Mouse (Mus musculus) spleen, adult 2 months (tissue): Measurements from ENCODE around the gene Gm9857. TPM values are rescaled to one million over a fixed set of nuclear protein-coding genes. Genes with fewer than 3 reads are reported as not detected.

Experiments
- DNase-seq, 2 experiments: peaks; one replicate each; pipeline versions ENCODE4 v3.0.0 to v3.0.0-alpha.2; 2012 to 2021; ENCODE audit warnings: low spot score in 2 of 2, low read depth in 1 of 2
- H3K27ac ChIP-seq: fragments of 200-500 bp; 2 replicates; pipeline ENCODE4 v1.5.1; 2012; ENCODE audit warnings: low read length, inconsistent platforms; ENCODE audit not compliant: insufficient read depth
- H3K27me3 ChIP-seq: fragments of 200-500 bp; 2 replicates; pipeline ENCODE4 v1.6.1; 2012; ENCODE audit warnings: mild to moderate bottlenecking, moderate library complexity, low read length, inconsistent platforms; ENCODE audit not compliant: control insufficient read depth, insufficient read depth
- H3K36me3 ChIP-seq: fragments of 200-500 bp; 2 replicates; pipeline ENCODE4 v1.6.1; 2012; ENCODE audit warnings: mild to moderate bottlenecking, low read length, inconsistent platforms; ENCODE audit not compliant: control insufficient read depth, insufficient read depth
- H3K4me1 ChIP-seq: fragments of 200-500 bp; 2 replicates; pipeline ENCODE4 v1.6.1; 2011; ENCODE audit warnings: inconsistent platforms; ENCODE audit not compliant: control insufficient read depth, insufficient read depth, insufficient read length
- H3K4me3 ChIP-seq: fragments of 200-500 bp; 2 replicates; pipeline ENCODE4 v1.5.1; 2011; ENCODE audit warnings: mild to moderate bottlenecking, inconsistent platforms; ENCODE audit not compliant: insufficient read depth, insufficient read length; ENCODE audit errors: extremely low read depth
- CTCF ChIP-seq: fragments of 200-500 bp; IDR thresholded peaks from 2 replicates; pipeline ENCODE4 v1.5.1; 2011; ENCODE audit warnings: mild to moderate bottlenecking, inconsistent platforms; ENCODE audit not compliant: insufficient read depth, insufficient read length, insufficient replicate concordance; ENCODE audit errors: extremely low read depth
- POLR2A ChIP-seq: fragments of 200-500 bp; IDR thresholded peaks from 2 replicates; pipeline ENCODE4 v1.6.1; 2011; ENCODE audit warnings: low read depth, low read length, inconsistent platforms
- WGBS: fragments of 180-500 bp; shearing (Covaris S2); methylation state at CpG from one replicate; pipeline ENCODE4 v1.1.7; 2018; 5-methylcytosine and 5-hydroxymethylcytosine counted together
- polyA plus RNA-seq: library from polyadenylated mRNA; depleted of rRNA; stranded (reverse); fragments of >200 nt; gene quantifications from 2 replicates; pipeline ENCODE4 v1.2.3, GENCODE M21; 2012; rRNA removed

Gene Gm9857
- polyA plus RNA-seq, 1 experiment, result not detected

DNA sequence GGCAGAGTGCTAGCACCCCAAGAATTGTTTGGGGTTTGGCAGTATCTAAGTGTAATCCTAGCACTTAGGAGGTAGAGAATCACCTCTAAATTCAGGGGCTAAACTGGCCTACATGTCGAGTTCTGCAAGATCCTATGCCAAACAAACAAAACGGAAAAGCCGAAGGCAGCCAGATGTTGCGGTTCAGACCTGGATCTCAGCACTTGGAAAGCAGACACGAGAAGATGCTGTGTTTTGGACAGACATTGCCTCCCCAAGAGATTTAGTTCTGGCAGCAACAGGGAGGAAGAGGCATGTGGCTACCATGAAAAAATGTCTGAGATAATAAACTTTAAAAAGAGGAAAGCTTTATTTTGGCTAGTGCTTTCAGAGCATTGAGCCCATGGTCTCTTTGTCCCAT, 39.6 kb downstream of the Gm9857 start:
- Histone ChIP-seq H3K4me3 (no peak overlapping the region), H3K36me3 (peaks cover 20% of the 10 kb centered on the region), H3K27ac (peak overlapping the region; percentile 79), H3K27me3 (no peaks in the 10 kb centered on the region), H3K4me1 (peaks cover 13% of the 10 kb centered on the region)
- WGBS, result 77% methylated on average over 5 of the region's 5 CpGs
- DNase-seq, result no peak
- TF ChIP-seq POLR2A, result no peak
- TF ChIP-seq CTCF, result no peak

DNA sequence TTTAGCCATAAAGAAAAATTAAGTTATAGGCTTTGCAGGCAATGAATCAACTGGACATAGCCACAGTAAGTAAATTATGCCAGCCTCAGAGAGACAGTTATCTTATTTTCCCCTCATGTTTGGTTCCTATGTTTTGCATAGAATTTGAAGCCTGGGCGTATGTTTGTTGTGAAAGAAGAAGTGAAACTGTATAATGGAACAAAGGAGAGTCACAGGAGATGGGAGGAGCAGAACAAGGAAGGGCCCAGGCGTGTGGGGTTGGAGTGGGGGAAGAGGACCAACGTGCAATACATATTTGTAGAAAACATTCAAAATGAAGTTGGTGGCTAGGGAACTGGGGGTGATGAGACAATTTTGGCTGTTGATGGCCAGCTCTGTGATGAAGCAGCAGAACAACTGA, 40.1 kb downstream of the Gm9857 start:
- TF ChIP-seq CTCF, result no peak
- no peak for TF ChIP-seq POLR2A
- peaks cover 16% of the 10 kb centered on the region for H3K36me3 ChIP-seq
- no peak overlapping the region for H3K4me3 ChIP-seq
- peaks cover 13% of the 10 kb centered on the region for H3K4me1 ChIP-seq
- peak; percentile 63 to 79 for DNase-seq
- 19% methylated on average over 3 of the region's 3 CpGs for WGBS
- H3K27me3 ChIP-seq, result no peaks in the 10 kb centered on the region
- peak overlapping the region; percentile 79 for H3K27ac ChIP-seq

DNA sequence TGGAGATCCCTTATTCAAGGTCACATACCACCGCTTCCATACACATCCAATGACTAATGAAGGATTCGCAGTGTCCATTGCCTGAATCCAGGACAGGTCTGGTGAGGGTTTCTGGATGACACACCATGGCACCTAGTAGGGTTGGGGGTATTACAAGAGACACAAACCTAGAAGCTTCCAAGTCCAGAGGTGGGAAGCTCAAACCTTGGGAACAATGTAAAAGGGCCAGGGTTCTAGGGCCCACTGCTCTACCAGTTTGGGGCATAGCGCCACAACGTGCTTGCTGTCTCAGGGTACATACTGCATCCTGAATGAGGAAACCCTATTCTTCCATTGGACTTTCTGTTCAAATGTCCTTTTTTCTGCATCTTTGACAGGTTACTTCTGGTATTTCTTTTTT, 41.6 kb downstream of the Gm9857 start:
- no peak for DNase-seq
- peaks cover 6% of the 10 kb centered on the region for H3K36me3 ChIP-seq
- H3K4me3 ChIP-seq, result no peak overlapping the region
- H3K4me1 ChIP-seq, result peaks cover 13% of the 10 kb centered on the region
- TF ChIP-seq CTCF, result no peak
- 0 out of 2 replicates have a peak overlapping the region, but pooled peaks have one; percentile 27 for H3K27ac ChIP-seq
- WGBS, result 93% methylated on average over 4 of the region's 4 CpGs
- no peaks in the 10 kb centered on the region for H3K27me3 ChIP-seq

- Histone ChIP-seq H3K36me3 (no peaks in the 10 kb centered on the region), H3K27ac (no peak overlapping the region), H3K27me3 (no peaks in the 10 kb centered on the region), H3K4me1 (peaks cover 6% of the 10 kb centered on the region; the same call in 1 of the 2 replicates), H3K4me3 (no peak overlapping the region)
- TF ChIP-seq POLR2A (no peak), CTCF (no peak)
- DNase-seq, result no peak
- 78% methylated on average over 4 of the region's 4 CpGs for WGBS
Observed at GRCm38 (mm10) chr3:108892914-108893313, 47.3 kb downstream of the Gm9857 start.

GRCm38 (mm10) chr3:108892080-108892479, 48.2 kb downstream of the Gm9857 start:
- Histone ChIP-seq H3K27me3 (no peaks in the 10 kb centered on the region), H3K4me3 (no peak overlapping the region), H3K27ac (no peak overlapping the region), H3K36me3 (no peaks in the 10 kb centered on the region), H3K4me1 (peaks cover 6% of the 10 kb centered on the region; the same call in 1 of the 2 replicates)
- TF ChIP-seq POLR2A (no peak), CTCF (no peak)
- DNase-seq, result no peak
- WGBS, result 77% methylated on average over 1 of the region's 1 CpGs

Other genes starting within 250 kb of the Gm9857 start
- 1.8 and 2.5 TPM in 2 replicates for gene Gpsm2, start 218.1 kb downstream of the Gm9857 start, polyA plus RNA-seq
- gene Aknad1, start 200.8 kb downstream of the Gm9857 start, polyA plus RNA-seq, result 0.05 and 0.07 TPM in 2 replicates
- gene Stxbp3, start 99.9 kb downstream of the Gm9857 start, polyA plus RNA-seq, result 6.0 and 6.9 TPM in 2 replicates
- gene Fndc7, start 50.4 kb downstream of the Gm9857 start, polyA plus RNA-seq, result 1.7 and 2.0 TPM in 2 replicates
- gene Prpf38b, start 28.7 kb downstream of the Gm9857 start, polyA plus RNA-seq, result 61.4 and 111 TPM in 2 replicates
- 0.33 and 0.54 TPM in 2 replicates for gene Henmt1, start 572 bp downstream of the Gm9857 start, polyA plus RNA-seq
- 1.8 and 2.5 TPM in 2 replicates for gene Fam102b, start 87.2 kb upstream of the Gm9857 start, polyA plus RNA-seq
- gene Slc25a54, start 140.0 kb upstream of the Gm9857 start, polyA plus RNA-seq, result not detected in 2 replicates
- gene Slc25a24, start 182.7 kb upstream of the Gm9857 start, polyA plus RNA-seq, result 1.7 and 3.2 TPM in 2 replicates